Mouse (Mus musculus) heart, postnatal 0 days (tissue): ENCODE results near the gene Btd.
A peak's percentile ranks its signal among the peaks of the same experiment; 100 is the strongest.

Experiments
- CTCF ChIP-seq: IDR thresholded peaks from 2 replicates; pipeline ENCODE4 v1.5.1; 2016; ENCODE audit warnings: antibody characterized with exemption, control low read depth, low read depth
- EP300 ChIP-seq: IDR thresholded peaks from 2 replicates; pipeline ENCODE4 v1.6.1; 2016; ENCODE audit warnings: antibody characterized with exemption, low read depth

DNA sequence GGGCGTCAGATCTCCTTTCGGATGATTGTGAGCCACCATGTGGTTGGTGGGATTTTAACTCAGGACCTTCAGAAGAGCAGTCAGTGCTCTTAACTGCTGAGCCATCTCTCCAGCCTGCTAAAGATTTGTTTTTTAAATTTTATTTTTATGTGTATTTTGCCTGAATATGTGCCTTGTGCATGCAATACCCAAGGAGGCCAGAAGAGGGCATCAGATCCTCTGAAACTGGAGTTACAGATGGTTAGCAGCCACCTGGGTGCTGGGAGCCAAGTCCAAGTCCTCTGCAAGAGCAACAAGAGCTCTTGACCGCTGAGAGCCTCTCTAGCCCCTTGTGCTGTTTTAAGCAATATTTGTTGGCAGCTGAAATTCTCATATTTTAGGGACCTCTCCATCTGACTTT, 9.5 kb downstream of the Btd start:
- 0 out of 2 replicates have a peak, but pooled peaks have one; percentile 22 for TF ChIP-seq CTCF
- TF ChIP-seq EP300 = no peak
